Mouse (Mus musculus) gonadal fat pad, adult 2 months (tissue): ENCODE data around the gene Tarbp2. TPM values are rescaled to one million over a fixed set of nuclear protein-coding genes. Genes with fewer than 3 reads are reported as not detected.

Source experiments
- DNase-seq: peaks from one replicate; pipeline ENCODE4 v3.0.0-alpha.2; 2012; ENCODE audit warnings: low read depth
- polyA plus RNA-seq: library from polyadenylated mRNA; depleted of rRNA; stranded (reverse); fragments of >200 nt; gene quantifications from 2 replicates; pipeline ENCODE4 v1.2.3, GENCODE M21; 2012

Gene Tarbp2
- polyA plus RNA-seq, 1 experiment: 66.4 TPM

DNA sequence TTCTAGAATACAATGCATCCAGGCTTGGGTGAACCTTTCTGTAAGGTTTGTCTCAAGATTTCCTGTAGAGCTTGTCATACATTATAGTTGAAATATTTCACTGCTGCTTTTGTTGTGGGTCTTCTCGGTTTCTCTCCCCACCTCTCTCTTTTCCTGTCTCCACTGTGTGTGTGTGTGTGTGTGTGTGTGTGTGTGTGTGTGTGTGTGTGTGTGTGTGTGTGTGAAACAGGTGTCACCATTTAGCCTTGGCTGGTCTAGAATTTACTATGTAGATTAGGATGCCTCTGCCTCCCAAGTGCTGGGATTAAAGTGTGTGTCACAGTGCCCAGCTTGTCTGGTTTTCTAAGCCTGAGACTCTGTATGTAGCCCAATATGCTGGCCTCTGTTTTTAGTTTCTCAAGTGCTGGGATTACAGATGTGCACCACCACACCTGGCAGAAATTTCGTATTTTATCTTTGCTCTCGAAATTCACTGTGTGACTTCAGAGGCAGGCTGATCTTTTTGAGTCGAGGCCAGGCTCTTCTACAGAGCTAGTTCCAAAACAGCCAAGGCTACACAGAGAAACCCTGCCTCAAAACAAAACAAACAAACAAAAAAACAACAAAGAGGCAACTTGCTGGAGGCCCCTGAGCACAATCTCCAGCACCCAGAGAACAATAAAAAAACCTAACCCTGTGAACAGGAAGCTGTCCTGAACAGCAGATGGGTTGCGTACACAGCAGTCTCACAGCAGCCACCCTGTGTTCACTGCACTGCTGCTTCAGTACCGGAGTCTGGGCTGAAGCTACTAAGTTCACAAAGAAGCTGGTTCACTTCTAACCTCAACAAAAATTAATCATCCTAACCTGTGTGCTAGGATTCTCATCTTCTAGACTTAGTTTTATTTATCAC is 8.4 kb downstream of the Tarbp2 start:
- no peak for DNase-seq

DNA sequence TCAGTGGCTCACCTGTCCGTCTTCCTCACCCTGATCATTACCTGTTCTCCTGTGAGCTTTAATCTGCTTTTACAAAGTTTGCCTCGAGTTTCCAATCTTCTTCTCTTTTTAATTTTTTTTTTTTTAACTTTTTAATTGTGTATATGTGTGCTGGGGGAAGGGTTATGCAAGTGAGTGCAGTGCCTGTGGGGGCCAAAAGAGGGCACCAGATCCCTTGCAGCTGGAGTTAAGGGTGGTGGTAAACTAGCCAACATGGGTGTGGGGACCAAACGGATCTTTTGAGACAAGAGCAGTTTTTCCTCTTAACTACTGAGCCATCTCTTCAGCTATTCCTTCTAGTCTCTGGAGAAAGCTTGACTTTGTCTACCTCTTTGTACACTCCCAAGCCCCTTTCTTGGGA is 9.9 kb downstream of the Tarbp2 start:
- DNase-seq: no peak

DNA sequence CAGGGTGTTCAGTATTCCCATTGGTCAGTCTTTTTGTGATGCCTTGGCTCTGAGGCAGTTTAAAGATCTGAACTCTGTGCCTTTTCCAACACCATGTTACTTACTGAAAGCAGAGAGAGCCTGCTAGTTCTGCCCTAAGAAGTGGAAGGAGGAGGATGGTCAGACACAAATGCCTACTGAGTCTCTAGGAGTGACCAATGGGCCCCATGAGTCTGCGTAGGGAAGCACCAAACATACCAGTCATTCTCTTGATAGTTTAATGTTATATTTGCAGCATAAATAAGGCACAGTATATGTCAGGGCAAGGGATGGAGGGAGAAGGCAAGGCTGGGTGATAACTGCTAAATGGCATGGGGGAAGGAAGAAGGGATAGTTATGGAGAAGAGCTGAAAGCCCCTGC is 10.4 kb downstream of the Tarbp2 start:
- no peak for DNase-seq

DNA sequence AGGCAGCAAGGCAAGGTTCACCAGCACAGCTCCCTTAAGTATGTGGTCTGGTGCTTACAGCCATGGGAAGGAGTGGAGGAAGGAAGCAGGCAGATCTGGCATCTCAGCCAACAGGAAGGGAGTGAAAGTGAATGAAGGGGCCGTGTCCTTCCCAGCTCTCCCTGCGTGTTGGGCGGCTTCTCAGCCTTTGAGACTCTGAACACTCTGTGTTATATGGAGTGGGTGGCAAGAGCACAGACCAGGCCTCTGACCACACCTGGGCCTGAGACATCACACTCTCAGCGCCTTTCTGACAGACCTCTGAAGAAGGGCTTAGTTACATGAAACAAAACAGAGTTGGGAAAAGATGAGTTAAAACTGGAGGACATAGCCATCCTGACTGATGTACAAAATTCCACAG is 12.6 kb downstream of the Tarbp2 start:
- DNase-seq: no peak

DNA sequence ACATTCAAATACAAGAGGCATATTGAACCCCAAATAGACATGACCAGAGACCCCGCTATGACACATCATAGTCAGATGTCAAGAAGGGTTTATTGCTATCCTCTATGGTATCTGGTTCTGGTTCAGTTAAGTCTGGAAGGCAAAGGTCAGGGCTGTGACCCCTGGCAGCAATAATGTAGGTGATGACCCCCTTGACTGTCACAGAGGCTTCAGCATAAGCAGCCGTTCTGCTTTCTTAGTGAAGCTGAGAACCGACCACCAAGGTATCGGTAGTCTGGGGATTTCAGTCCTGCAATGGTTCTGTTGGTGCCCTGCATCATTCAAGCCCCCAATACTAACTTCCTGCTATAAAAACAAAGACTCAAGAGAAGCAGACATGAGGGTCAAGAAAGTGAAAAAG is 13.6 kb downstream of the Tarbp2 start:
- DNase-seq: no peak

DNA sequence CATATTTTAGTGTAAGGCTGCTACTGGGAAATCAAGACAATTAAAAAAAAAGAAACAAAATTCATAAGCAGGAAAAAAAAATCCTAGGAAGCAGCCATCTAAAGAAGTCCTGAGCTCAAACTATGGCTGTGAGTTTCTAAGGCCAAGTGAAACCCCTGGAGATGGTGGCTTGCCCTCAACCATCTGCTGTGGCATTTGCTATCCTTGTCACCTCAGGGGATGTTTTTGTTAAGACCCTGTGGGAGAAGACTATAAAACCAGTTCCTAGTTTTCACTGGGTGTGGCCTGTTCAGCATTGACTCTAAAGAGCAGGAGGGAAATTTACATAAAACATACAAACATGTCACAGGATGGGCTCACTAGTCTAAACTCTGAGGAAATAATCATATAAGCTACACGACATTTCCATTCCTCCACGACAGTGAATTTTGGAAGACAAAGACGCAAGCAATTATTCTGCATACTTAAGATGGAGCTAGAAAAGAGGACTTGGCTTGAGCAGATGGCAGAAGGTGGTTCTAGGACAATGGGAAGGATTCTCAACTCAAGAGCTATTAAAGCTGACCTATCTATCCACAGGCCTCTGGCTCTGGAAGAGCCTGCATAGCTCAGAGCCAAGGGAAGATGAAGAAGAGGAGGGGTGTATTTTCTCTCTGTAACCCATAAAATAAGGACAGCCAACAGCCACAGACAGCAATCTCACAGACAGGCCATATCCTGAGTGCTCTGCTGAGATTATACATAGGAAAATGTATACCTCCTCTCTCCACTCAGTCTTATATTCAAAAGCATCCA is 14.3 kb downstream of the Tarbp2 start:
- DNase-seq: no peak

DNA sequence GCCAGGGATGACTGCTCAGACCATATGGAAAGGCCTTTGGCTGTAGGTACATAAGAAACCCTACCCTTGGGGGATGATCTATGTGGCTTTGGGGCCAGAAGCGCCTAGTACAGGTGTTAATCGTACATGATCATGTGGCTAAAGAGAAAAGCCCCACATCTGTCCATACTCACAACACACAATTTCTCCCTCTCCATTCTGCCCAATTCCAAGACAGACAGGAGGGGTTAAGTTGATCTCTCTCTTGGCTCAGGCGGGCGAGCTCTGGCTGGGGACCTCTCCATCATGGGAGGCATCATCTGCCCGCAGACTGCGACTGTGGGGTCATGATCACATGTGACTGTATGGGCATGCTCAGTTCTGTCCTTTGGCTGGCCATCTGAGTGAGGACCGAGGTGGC is 15.9 kb downstream of the Tarbp2 start:
- DNase-seq: no peak

DNA sequence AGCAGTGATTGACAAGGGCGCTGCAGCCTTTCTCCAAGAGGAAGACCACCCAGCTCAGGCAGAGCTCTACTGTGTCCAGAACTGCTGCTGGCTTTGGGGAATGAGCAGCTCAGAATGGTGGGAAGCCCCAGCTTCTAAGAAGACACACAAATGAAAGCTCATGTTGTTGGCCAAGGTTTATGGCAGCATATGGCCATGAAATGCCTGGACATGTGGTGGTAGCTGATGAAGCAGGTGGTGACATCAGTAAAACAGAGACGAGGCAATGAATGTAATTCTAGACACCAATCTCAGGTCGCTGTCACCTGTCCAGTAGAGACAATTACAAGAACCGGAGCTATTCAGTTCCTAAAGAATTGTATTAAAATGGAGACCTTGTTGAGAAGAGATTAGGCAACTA is 26.8 kb downstream of the Tarbp2 start:
- DNase-seq: no peak

DNA sequence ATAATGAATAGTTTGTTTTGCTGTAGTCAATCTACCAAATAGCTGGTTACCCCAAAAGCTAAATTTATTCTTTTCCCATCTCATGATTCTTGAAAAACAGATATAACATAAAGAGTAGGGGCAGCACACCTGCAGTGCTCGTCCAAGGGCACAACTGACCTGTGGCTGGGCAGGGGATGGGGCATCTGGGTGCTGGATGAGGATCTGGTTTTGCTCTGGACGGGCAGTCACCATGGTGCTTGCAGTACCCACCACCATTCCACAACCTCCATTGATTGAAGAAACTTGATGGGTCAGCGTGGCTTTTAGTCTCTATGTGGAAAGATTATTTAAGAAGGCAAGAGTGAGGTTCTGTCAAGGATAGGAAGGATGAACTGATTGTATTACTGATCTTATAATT is 28.3 kb downstream of the Tarbp2 start:
- no peak for DNase-seq

DNA sequence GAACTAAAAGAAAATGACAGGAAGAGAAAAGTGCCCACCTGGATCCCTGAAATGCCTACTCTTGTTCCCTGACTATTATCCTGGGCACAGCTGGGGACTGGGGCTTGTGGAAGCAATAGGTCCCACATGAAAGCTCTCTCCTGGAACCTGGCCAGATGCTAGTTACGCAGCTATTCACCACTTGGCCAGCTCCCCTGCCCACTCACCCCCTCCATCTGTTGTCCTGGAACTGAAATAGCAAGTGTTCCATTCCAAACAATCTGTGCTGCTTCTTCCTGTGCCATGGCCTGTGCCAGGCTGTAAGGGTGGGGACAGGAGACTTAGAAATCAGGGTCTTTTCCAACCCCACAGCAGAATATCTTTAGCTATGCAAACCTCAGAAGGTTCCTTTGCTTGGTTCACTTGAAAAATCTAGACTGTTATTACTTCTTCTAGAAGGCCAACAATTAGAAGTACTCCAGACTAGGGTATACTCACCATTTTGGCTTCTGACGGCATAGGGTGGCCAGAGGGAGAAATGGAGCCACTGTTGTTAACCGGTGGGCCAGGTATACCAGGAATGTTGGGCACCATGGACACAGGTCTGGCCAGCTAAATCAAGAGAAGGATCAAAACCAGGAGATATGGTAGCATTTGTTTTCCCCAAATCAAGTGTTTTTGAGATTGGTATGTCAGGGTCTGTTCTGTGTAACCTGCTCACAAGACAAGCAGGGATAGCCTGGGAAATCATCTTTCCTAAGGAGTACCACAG is 28.9 kb downstream of the Tarbp2 start:
- DNase-seq: no peak

DNA sequence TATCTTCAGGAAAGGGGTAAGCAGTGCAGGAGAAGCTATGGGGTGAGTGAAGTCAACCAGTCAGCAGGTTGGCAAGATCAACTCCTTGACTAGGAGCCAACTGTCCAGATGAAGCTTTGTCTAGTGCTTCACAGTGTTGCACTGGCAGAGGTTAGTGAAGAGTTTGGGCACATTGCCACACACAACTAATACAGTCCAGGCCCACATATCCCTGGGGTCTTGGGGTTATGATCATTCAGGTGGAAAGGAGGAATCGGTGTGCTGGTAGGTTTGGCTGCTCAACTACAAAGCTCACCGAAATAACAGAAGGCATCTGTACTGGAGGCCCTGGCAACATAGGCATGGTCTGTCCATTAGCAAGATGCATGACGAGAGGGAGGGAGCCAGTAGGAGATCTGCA is 29.5 kb downstream of the Tarbp2 start:
- DNase-seq: no peak

DNA sequence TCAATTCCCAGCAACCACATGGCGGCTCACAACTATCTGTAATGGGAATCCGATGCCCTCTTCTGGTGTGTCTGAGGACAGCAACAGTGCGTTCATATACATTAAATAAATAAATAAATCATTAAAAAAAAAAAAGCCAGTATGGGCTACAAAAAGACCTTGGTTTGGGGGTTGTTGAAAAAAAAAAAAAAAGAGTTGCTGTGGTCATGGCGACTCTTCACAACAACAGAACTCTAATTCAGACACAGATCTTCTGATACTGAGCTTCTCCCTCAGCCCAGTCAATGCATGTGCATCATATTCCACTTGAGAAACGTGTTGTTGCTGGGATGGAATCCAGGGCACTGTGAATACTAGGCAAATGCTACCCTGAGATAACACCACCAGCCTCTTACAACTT is 34.6 kb downstream of the Tarbp2 start:
- DNase-seq: no peak

DNA sequence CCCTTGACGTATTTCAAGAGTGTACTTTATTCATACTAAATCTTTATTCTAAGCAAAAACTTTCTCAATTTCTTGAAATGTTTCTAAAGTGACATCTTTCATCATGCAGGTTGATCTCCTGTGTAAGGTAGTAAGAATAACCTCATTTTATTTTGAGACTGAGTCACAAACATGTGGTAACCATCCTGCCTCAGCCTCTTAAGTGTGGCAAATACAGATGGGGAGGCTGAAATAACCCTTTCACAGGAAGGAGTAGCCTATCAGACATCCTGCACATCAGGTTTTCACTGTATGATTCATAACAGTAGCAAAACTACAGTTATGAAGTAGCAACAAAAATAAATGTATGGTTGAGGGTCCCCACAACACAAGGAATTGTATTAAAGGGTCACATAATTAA is 37.6 kb downstream of the Tarbp2 start:
- no peak for DNase-seq

DNA sequence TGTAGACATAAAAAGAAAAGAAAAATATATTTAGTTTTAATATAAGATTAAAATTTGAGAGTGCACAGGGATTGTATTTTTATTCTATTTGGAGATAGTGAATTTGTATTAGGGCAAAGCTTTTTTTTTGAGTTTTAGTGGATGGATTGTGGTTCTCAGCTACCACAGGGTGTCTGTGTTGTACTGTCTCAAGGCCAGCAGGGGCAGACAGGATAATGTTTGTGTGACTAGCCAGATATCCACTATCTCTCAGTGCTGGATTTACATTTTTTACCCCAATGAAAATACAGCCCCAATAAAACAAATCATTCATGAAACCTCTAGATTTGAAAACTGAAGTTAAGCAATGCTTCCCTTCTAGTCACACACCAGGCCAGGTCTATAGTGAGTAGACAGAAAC is 39.6 kb downstream of the Tarbp2 start:
- no peak for DNase-seq

DNA sequence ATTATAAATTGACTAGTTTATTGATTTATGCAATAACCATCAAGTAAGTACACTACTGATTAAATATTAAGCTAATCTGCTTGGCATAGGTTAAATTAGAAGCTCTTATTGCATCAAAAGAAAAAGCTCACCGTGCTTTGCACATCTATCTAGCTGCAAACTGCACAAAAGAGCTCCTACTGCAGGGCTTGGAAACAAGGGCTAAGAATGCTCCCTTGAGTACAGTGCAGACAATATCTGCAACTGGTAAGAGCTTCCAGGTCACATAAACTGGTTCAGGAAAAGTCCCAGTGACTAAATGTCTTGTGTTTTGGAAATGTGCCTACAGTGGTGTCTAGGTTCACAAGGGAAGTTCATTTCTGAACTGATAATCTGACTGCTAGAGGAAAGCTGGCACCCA is 44.5 kb downstream of the Tarbp2 start:
- no peak for DNase-seq

DNA sequence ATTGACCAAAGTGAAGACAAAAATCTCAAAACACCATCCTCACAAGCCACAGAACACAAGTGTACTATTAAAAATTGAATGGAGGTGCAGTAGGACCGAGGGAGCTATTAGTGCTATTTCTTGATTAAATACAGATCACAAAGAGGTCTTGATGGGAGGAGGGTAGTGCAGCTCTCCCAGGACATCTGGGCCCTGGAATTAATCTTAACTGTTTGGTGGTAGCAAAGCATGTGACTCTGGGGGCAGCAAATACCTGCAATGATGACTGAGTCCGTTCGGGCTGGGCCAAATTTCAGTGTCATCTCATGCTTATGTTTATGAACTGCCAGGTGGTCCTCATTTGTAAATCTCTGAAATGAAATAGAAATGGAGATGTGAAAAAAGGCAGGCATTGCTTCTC is 45.1 kb downstream of the Tarbp2 start:
- no peak for DNase-seq

DNA sequence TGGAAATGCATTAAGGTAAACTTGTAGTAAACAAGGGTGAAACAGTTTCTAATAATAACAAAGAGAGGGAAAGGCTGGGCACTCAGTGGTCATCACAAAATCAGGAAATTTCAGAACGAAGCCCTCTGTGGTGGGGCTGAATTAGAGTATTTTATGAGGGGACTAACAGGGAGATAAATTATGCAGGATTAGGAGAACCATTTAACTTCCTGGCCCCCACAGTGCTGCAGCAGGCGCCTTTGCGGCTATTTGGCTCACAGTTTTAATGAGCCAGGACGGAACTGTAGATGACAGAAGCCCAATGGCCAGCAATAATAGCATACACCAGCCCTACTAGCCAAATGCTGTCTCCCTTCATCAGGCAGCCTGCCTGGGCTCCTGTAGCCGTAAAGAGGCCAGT is 45.7 kb downstream of the Tarbp2 start:
- DNase-seq: no peak

DNA sequence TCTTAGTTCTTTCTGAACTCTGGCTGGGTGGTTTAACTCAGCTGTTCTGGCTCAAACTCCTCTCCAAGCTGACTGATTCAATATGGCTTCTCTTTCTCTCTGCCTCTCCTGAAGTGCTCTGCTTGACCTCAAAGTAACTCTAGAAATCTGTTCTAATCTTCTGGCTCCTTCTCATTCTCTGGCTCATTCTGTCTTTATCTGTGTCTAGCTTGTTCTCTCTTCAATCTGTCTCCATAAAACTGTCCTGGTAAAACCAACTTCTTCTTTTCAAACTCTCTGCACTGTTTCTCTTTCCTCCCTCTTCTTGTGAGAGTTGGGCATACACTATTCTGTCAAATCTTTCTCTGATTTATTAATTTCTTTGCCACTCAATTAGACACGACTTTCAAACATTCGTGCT is 49.9 kb downstream of the Tarbp2 start:
- DNase-seq: no peak

DNA sequence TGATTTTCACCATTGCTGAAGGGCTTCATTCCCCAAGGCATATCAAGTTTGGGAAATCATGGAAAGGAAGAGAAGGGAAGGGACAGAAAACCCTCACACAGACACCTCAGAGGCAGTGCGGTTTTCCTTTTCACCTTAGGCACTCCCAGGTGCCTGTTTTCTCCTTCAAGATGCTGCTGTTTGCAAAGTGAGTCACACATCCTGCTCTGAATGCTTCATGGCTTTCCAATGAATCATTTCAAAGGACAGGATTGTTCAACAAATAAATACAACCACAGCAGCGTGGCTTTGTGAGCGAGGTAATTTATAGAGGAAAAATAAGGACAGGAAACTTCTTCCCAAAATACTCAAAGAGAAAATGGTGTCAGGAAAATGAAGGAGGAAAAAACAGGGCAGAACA is 54.1 kb downstream of the Tarbp2 start:
- DNase-seq: no peak
